Mouse (Mus musculus) hindbrain, embryonic 14.5 days (tissue): ENCODE measurements around the gene Ap1s3. TPM values are rescaled to one million over a fixed set of nuclear protein-coding genes. Genes with fewer than 3 reads are reported as not detected.
"Not testable (repeated sequence)": the region's sequence is repeated elsewhere in the genome, so short reads cannot be mapped to it uniquely, and the experiment has no call there.

Experiments
- ATAC-seq: fragments of 200-750 bp; cut with Nextera tagmentation; 2 replicates; pipeline ENCODE4 v1.8.0; 2017; ENCODE audit warnings: moderate number of reproducible peaks, mild to moderate bottlenecking, moderate TSS enrichment, moderate library complexity; ENCODE audit not compliant: low FRiP score
- DNase-seq: peaks from one replicate; pipeline ENCODE4 v3.0.0-alpha.2; 2015; ENCODE audit warnings: low spot score
- H3K27ac ChIP-seq: fragments of 300-500 bp; sonication (generic); 2 replicates; pipeline ENCODE4 v1.5.1; 2014; ENCODE audit warnings: mild to moderate bottlenecking, moderate library complexity
- H3K27me3 ChIP-seq: fragments of 300-500 bp; sonication (generic); 2 replicates; pipeline ENCODE4 v1.6.1; 2014; ENCODE audit warnings: mild to moderate bottlenecking, low read length, mixed read lengths; ENCODE audit not compliant: control insufficient read depth, insufficient read depth
- H3K36me3 ChIP-seq: fragments of 300-500 bp; sonication (generic); replicated peaks from 2 replicates; pipeline ENCODE4 v1.6.1; 2014; ENCODE audit not compliant: control insufficient read depth, insufficient read depth
- H3K4me1 ChIP-seq: fragments of 300-500 bp; sonication (generic); replicated peaks from 2 replicates; pipeline ENCODE4 v1.6.1; 2014; ENCODE audit warnings: antibody characterized with exemption, low read length, mixed read lengths; ENCODE audit not compliant: control insufficient read depth, insufficient read depth
- H3K4me2 ChIP-seq: fragments of 300-500 bp; sonication (generic); replicated peaks from 2 replicates; pipeline ENCODE4 v1.6.1; 2014; ENCODE audit warnings: mild to moderate bottlenecking, moderate library complexity
- H3K4me3 ChIP-seq: fragments of 300-500 bp; sonication (generic); replicated peaks from 2 replicates; pipeline ENCODE4 v1.5.1; 2014; ENCODE audit warnings: mild to moderate bottlenecking, low read length
- H3K9ac ChIP-seq: fragments of 300-500 bp; sonication (generic); 2 replicates; pipeline ENCODE4 v1.6.1; 2014
- H3K9me3 ChIP-seq: fragments of 300-500 bp; sonication (generic); 2 replicates; pipeline ENCODE4 v1.6.1; 2016; ENCODE audit warnings: low read length; ENCODE audit not compliant: control insufficient read depth
- WGBS: fragments of 180-500 bp; shearing (Covaris S2); extraction: QIAGEN DNeasy Blood & Tissue Kit; methylation state at CpG from one replicate; pipeline ENCODE4 v1.1.7; 2014; 5-methylcytosine and 5-hydroxymethylcytosine counted together
- polyA plus RNA-seq: library from polyadenylated mRNA; unstranded; fragments of >200 nt; fragmentation: Nextera tagmentation; extraction: Ambion mirVana; gene quantifications from 2 replicates; pipeline ENCODE4 v1.2.1, GENCODE M21; 2014

Ap1s3 gene
- polyA plus RNA-seq, 1 experiment from 2014 or later = 0.35 TPM

- Histone ChIP-seq H3K4me1 (no peaks in the 10 kb centered on the region), H3K9me3 (no peaks in the 10 kb centered on the region), H3K9ac (no peak overlapping the region), H3K4me2 (no peak overlapping the region), H3K4me3 (no peak overlapping the region), H3K36me3 (no peaks in the 10 kb centered on the region), H3K27me3 (no peaks in the 10 kb centered on the region), H3K27ac (no peak overlapping the region)
- ATAC-seq = no peak
- DNase-seq = no peak
- 62% methylated on average over 4 of the region's 4 CpGs for WGBS
Measured at GRCm38 (mm10) chr1:79626140-79626539, 45.6 kb downstream of the Ap1s3 start.

DNA sequence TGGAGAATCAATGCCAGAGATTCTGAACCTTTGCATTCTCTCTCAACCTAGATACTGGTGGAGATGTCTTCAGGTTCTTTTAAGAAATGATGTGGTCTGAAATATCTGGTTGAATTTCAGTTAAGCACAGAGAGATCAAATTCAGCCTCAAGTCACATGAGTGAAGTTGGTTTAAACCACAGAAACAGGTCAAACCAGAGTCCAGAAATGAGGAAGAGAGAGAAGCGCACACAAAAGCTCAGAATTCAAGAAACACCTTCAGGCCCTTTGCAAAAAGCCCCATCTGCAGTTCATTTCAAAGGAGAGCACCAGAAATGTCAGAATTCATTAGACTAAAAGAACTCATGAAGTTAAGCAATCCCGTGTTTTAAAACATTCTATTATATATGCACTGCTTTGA lies 52.3 kb downstream of the Ap1s3 start:
- H3K27ac ChIP-seq = no peak overlapping the region
- 90% methylated on average over 2 of the region's 2 CpGs for WGBS
- DNase-seq (no peak), ATAC-seq (no peak)
- H3K4me1 ChIP-seq = no peaks in the 10 kb centered on the region
- no peak overlapping the region for H3K4me2 ChIP-seq
- H3K36me3 ChIP-seq = no peaks in the 10 kb centered on the region
- H3K4me3 ChIP-seq = no peak overlapping the region
- H3K9me3 ChIP-seq = no peaks in the 10 kb centered on the region
- H3K27me3 ChIP-seq = no peaks in the 10 kb centered on the region
- no peak overlapping the region for H3K9ac ChIP-seq

DNA sequence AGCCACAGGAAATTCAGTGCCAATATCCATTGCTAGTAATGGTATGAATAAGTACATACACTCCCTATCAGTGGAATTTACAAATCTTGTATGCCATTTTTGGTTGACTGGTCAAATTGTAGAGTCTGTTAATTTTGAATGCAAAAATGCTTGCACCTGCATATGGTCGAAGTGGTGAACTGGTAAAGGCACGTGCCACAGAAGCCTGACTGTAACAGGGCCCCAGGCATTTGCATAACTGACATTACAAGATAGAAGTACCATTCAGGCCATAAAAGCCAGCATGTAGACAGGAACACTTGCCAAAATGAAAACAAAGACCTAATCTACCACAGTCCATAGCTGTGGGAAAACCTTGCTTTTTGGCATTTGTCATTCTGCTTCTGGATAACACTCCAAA lies 55.3 kb downstream of the Ap1s3 start:
- 45% methylated on average over 2 of the region's 2 CpGs for WGBS

DNA sequence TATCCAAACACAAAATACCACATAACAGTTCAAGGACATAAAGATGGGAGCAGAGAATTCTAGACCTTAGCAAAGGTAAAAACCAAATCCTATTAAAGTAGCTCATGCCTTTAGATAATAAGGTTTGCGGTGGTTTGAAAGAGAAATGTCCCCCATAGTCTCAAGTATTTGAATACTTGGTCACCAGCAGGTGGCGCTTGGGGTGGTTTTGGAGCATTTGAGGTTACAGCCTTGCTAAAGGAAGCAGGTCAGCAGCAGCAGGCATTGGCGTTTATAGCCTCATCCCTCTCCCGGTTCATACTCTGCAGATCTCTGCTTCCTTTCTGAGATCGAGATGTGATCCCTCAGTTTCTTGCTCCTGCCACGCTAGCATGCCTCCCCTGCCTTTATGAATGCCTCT lies 57.3 kb downstream of the Ap1s3 start:
- Histone ChIP-seq H3K27ac (no peak overlapping the region), H3K27me3 (no peaks in the 10 kb centered on the region), H3K36me3 (no peaks in the 10 kb centered on the region), H3K4me1 (no peaks in the 10 kb centered on the region), H3K9ac (no peak overlapping the region), H3K4me2 (no peak overlapping the region), H3K9me3 (no peaks in the 10 kb centered on the region), H3K4me3 (no peak overlapping the region)
- DNase-seq = no peak
- 98% methylated on average over 6 of the region's 6 CpGs for WGBS
- ATAC-seq = no peak

More for the DNA sequence above, 55.3 kb downstream of the Ap1s3 start:
- no peak overlapping the region for H3K27ac ChIP-seq
- no peak overlapping the region for H3K4me3 ChIP-seq
- no peak for ATAC-seq
- no peaks in the 10 kb centered on the region for H3K4me1 ChIP-seq
- H3K36me3 ChIP-seq = no peaks in the 10 kb centered on the region
- H3K27me3 ChIP-seq = no peaks in the 10 kb centered on the region
- DNase-seq = no peak
- H3K4me2 ChIP-seq = no peak overlapping the region
- H3K9me3 ChIP-seq = no peaks in the 10 kb centered on the region
- no peak overlapping the region for H3K9ac ChIP-seq

- WGBS = 98% methylated on average over 5 of the region's 5 CpGs
- not testable (repeated sequence) for H3K27me3 ChIP-seq, H3K4me3 ChIP-seq, H3K9ac ChIP-seq, H3K4me1 ChIP-seq, H3K9me3 ChIP-seq, ATAC-seq, H3K36me3 ChIP-seq, H3K27ac ChIP-seq, H3K4me2 ChIP-seq, DNase-seq
Measured at GRCm38 (mm10) chr1:79611271-79611670, 60.5 kb downstream of the Ap1s3 start.

DNA sequence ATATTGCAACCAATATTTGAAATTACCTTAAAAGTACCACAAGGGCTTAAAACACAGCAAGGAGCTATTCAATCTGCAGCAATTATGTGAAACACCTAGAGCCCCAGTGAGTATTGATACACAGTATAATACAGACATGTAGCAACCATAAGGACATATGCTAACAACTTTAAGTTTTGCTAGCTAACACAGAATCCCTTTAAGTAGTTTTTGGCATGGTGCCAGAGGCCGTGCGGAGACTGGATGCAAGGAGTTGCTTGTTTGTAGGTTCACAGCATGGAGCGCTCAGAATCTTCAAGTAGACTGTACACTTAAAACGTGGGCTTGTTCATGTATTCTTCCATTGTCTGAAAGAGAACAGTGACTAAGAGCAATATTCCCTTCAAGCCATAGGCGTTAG lies 62.9 kb downstream of the Ap1s3 start:
- H3K36me3 ChIP-seq, DNase-seq, H3K27me3 ChIP-seq, H3K27ac ChIP-seq, H3K4me1 ChIP-seq, H3K9ac ChIP-seq, H3K4me3 ChIP-seq, ATAC-seq, H3K9me3 ChIP-seq, H3K4me2 ChIP-seq: not testable (repeated sequence)
- WGBS = 53% methylated on average over 5 of the region's 5 CpGs

GRCm38 (mm10) chr1:79602500-79602899 lies 69.3 kb downstream of the Ap1s3 start:
- Histone ChIP-seq H3K9me3 (no peaks in the 10 kb centered on the region), H3K36me3 (no peaks in the 10 kb centered on the region), H3K4me3 (no peak overlapping the region), H3K27me3 (no peaks in the 10 kb centered on the region), H3K9ac (no peak overlapping the region), H3K27ac (no peak overlapping the region), H3K4me2 (no peak overlapping the region), H3K4me1 (peaks cover 10% of the 10 kb centered on the region)
- DNase-seq (no peak), ATAC-seq (no peak)
- 64% methylated on average over 2 of the region's 2 CpGs for WGBS

DNA sequence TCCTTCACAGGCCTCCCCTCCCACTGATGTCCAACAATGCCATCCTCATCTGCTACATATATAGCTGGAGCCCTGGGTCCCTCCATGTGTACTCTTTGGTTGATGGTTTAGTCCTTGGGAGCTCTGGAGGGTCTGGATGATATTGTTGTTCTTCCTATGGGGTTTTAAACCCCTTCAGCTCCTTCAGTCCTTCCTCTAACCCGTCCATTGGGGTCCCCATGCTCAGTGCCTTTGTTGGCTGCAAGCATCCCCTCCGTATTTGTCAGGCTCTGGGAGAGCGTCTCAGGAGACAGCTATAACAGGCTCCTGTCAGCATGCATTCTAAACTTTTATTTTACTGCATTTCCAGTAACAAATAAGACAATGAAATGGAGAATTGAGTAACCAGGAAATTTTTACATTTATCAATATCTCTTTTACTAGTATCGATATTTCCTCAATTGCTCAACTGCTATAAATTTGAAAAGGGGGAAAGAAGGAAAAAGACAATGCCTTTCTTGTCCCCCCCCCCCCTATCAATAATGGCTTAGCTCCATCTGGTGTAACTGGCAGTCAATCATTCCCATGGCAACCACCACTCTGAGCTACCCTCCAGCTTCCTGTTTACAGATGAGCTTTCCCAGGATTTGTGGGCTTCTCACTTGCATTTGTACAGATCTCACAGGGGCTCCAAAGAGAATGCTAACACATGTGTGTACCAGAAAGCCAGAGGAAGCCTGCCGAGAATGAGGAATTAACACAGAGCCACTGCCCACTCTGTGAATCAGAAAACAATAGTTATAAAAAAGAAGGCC lies 73.2 kb downstream of the Ap1s3 start:
- Histone ChIP-seq H3K4me2 (no peak overlapping the region), H3K4me1 (peaks cover 10% of the 10 kb centered on the region), H3K36me3 (no peaks in the 10 kb centered on the region), H3K9ac (no peak overlapping the region), H3K4me3 (no peak overlapping the region), H3K27me3 (no peaks in the 10 kb centered on the region), H3K9me3 (no peaks in the 10 kb centered on the region), H3K27ac (peak overlapping the region; percentile 70)
- ATAC-seq (peak; percentile 92), DNase-seq (peak; percentile 55)
- 12% methylated on average over 5 of the region's 5 CpGs for WGBS

- H3K27ac ChIP-seq = no peak overlapping the region
- H3K4me2 ChIP-seq = no peak overlapping the region
- no peak overlapping the region for H3K4me3 ChIP-seq
- no peak for ATAC-seq
- no peaks in the 10 kb centered on the region for H3K36me3 ChIP-seq
- DNase-seq = no peak
- no peak overlapping the region for H3K9ac ChIP-seq
- no peaks in the 10 kb centered on the region for H3K9me3 ChIP-seq
- no peaks in the 10 kb centered on the region for H3K4me1 ChIP-seq
- WGBS = 89% methylated on average over 4 of the region's 4 CpGs
- H3K27me3 ChIP-seq = no peaks in the 10 kb centered on the region
Measured at GRCm38 (mm10) chr1:79592721-79593277, 79.0 kb downstream of the Ap1s3 start.
